Mouse (Mus musculus) v-Abl transformed pro-B cells (cell line): Measurements from ENCODE around the gene Galnt18.

ENCODE experiments used
- in situ Hi-C, 2 experiments: fragments of 400-800 bp; cut with MboI; formaldehyde crosslinking; loops; one replicate each; pipeline ENCODE4 v1.15.1; 2025; ENCODE audit not compliant: unreplicated experiment in 2 of 2

Gene Galnt18

DNA sequence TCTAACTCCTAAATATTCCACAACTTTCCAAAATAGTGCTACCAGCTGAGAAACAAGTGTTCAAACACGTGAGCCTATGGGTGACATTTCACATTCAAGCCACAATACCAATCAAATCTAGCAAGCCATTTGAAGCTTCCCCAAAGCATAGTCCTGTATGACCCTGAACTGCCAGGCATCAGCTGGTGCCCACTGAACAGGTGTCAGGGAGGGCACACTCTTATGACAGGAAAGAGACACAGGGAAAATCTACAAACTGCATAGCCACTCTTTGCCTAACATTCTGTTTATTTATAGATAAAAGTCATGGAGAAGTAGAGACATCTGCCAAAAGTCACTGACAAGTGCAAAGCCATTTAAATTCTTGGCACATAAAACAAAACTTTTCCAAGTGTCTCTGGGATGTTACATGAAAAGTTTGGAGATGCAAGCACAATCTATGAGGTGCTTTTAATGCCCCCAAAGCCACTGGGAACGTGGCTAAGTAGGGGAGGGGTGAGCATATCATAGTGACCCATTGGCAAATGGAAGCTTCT, 280.5 kb downstream of the Galnt18 start:
- in situ Hi-C loops: no loop called here

DNA sequence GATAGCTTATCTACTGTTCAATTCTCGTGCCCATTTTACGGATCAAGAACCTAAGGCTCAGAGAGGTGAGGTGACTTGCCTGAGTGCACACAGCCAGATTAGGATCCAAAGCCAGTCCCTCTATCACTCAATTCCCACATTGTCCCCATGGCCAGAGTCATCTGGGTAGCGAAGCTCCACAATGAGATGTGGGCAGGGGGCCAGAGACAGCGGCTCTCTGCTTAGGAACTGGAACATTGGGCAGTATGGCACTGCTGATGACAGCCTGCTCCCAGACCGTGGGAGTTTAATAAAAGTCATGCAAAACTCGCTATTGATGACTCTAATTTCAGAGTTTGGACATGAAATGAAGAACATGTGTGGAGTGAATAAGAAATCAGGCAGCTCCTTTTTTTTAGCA, 282.6 kb downstream of the Galnt18 start:
- in situ Hi-C loops: no loop called here

DNA sequence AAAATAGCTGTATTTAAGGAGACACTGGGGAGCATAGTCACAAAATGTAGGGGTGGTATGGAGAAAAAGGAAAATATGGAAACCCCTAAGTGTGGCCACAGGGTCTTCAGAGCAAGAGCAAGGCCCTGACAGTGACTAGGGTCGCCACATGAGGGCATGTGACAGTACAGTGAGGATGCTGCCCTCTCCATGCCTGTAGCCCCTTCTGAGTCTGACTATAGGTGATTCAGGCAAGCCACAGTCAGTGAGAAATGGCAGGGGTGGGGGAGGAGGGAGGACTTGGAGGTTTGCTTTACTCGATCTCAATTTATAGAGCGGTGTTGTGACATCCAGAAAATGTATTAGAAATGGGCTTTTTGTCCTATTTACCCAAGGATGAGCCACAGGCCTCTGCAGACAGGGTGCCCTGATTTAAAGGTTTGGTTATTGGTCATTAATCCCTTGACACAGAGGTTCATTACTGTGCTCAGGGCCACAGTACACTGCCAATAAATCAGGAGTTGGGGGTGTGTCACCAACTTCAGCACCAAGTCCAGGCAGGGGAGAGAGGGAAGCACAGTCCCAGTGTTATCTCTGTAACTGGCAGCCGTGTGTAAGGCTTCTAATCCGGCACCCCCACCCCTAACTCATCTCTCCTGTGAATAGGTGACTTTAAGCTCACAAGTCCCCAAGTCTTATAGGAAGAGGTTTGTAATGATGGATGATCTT, 287.4 kb downstream of the Galnt18 start:
- in situ Hi-C loops: no loop called here

DNA sequence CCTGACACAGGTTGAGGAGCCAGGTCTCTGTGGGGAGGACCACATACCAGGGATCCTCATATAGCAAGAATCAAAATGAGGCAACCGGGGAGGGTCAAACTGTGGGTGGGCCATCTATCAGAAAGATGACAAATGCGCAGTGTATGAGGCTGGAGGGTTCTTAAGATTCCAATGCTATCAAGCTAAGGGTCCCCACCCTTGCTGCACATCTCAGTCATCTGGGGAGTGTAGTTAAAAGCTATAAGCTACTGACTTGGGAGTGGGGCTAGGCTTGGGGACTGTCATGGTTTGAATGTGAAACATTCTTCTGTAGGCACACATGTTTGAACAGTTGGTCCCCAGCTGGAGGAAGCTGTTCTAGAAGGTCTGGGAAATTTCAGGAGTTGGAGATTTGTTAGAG, 288.2 kb downstream of the Galnt18 start:
- in situ Hi-C loops: no loop called here

DNA sequence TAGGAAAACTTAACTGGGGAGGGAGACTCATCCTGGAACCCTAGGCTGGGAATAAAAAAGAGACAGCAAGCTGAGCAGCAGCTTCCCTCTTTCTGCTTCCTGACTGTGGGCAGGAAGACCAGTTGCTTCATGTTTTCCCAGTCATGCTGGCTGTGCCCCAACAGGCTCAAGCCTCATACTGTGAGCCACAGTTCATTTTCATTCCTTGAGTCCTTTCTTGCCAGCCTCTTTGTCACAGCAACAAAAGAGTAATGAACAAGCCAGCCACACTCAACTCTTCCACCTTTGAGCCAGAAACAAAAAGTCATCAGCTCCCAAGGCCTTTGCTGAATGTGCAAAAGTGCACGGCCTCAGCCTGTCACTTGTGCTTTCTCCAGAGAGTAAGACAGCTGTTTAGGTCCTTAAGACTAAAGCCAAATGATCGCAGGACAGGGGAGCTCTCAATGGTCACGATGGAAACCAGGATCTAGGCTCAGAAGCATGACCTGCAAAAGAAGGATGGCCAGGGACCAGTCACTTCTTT, 292.9 kb downstream of the Galnt18 start:
- in situ Hi-C loops: no loop called here

GRCm38 (mm10) chr7:111483896-111484295, 295.9 kb downstream of the Galnt18 start:
- in situ Hi-C loops: no loop called here

GRCm38 (mm10) chr7:111483321-111483720, 296.5 kb downstream of the Galnt18 start:
- in situ Hi-C loops: no loop called here

- in situ Hi-C loops: no loop called here
Measured at GRCm38 (mm10) chr7:111467715-111468114, 312.1 kb downstream of the Galnt18 start.

DNA sequence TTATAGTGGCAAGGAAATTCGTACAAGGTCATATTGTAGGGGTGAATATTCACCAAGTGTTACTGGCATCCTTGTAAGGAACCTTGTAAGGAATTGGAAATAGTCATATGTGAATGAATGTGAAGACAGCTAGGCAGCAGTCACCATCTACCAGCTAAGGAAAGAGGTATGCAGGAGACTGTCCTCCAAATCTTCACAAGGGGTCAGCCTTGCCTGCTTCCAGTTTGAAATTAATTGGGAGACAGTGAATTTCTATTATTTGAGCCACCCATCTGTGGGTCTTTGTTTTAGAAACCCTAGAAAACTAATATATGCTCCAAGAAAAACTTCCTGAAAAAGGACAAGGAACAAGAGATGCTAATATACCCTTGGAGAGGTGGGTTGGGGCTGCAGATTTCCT, 313.1 kb downstream of the Galnt18 start:
- in situ Hi-C loops: no loop called here

- in situ Hi-C loops: no loop called here
Measured at GRCm38 (mm10) chr7:111466121-111466520, 313.7 kb downstream of the Galnt18 start.

- in situ Hi-C loops: no loop called here
Measured at GRCm38 (mm10) chr7:111459716-111460115, 320.1 kb downstream of the Galnt18 start.

- in situ Hi-C loops: no loop called here
Measured at GRCm38 (mm10) chr7:111456007-111456406, 323.8 kb downstream of the Galnt18 start.

- in situ Hi-C loops: no loop called here
Measured at GRCm38 (mm10) chr7:111455541-111455940, 324.2 kb downstream of the Galnt18 start.

GRCm38 (mm10) chr7:111452000-111452399, 327.8 kb downstream of the Galnt18 start:
- in situ Hi-C loops: no loop called here

DNA sequence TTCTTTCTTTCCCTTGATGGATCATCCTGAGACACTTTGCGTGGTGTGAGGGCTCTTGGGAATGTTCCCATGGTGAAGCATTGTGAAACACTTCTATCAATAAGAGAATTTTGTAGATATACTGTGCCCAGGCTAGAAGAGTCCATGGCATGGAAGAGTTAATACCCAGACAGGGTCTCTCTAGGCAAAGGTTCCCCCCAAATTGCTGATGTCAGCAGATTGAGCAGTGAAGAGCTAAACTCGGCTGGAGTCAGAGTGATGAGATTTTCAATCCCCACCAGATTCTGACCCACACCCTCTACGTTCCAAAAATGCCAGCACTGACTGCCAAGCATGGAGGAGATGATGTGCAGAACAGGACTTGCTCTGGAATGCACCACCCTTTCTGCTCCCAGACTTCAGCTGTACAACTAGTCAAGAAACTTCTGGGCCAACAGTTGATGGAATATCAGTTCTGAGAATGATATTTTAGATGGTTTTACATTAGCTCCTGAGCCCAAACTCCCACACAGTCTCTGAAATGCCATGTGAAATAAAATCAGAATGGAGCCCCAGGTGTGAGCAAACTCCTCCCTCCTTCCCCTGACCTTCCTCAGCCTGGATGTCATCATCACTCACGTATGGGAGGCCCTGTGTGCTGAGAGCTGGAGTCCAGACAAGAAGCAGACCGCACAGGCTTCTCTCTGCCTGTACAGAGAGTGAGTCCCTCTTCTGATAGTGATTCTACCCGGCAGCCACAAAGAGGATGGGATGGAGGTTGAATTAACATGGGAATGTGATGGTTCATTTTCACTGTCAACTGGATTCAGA, 329.3 kb downstream of the Galnt18 start:
- in situ Hi-C loops: no loop called here

GRCm38 (mm10) chr7:111433173-111433572, 346.6 kb downstream of the Galnt18 start:
- in situ Hi-C loops: no loop called here

- in situ Hi-C loops: no loop called here
Measured at GRCm38 (mm10) chr7:111427392-111427791, 352.4 kb downstream of the Galnt18 start.
